Mouse (Mus musculus): ENCODE data around the gene Pla2g6. TPM values are rescaled to one million over a fixed set of nuclear protein-coding genes. Genes with fewer than 3 reads are reported as not detected.

The Pla2g6 gene
- polyA plus RNA-seq, 1 experiment: 26.0 TPM

DNA sequence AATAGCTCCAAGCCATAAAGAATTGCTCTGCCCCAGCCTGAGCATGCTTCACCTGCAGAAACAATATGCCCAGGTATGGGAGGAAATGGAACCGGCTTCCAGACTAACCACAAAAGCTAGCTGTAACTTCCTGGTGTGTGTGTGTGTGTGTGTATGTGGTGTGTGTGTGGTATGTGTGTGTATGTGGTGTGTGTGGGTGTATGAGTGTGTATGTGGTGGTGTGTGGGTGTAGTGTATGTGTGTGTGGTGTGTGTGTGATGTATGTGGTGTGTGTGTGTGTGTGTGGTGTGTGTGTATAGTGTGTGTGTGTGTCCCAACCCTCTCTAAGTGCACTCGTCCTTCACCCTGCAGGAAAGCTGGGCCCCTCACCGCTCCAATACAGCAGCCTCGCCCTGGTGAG is 62.8 kb downstream of the Pla2g6 start:
- H3K27me3 ChIP-seq (replicated peaks): peaks cover 75% of the 10 kb centered on the region
- H3K4me3 ChIP-seq (replicated peaks): no peak overlapping the region
- H3K4me1 ChIP-seq: peaks cover 30% of the 10 kb centered on the region
- H3K36me3 ChIP-seq (replicated peaks; ENCODE audit: low read length): no peaks in the 10 kb centered on the region
- no peak for TF ChIP-seq GATA1 (IDR thresholded peaks at IDR 0.05; ENCODE audit: borderline replicate concordance, low read length)
- no peak for TF ChIP-seq FLI1 (IDR thresholded peaks at IDR 0.05; ENCODE audit: low read length)
- peaks cover 18% of the 10 kb centered on the region for H3K9me3 ChIP-seq

DNA sequence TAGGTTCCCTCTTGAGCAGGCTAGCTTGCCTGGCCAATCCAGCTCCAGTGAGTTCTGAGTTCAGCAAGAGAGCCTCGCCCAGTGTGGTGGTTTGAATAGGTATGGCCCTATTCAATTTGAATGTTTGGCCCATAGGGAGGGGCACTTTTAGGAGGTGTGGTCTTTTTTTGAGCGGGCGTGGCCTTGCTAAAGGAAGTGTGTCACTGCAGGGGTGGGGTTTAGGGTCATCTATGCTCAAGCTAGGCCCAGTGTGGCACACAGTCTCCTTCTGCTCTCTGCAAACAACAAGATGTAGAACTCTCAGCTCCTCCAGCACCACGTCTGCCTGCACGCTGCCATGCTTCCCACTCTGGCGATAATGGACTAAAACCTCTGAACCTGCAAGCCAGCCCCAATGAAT is 64.5 kb downstream of the Pla2g6 start:
- no peak for TF ChIP-seq FLI1 (IDR thresholded peaks at IDR 0.05; ENCODE audit: low read length)
- TF ChIP-seq GATA1 (IDR thresholded peaks at IDR 0.05; ENCODE audit: borderline replicate concordance, low read length): no peak
- Histone ChIP-seq H3K9me3 (peaks cover 18% of the 10 kb centered on the region), H3K4me1 (peaks cover 19% of the 10 kb centered on the region), H3K4me3 (replicated peaks) (no peak overlapping the region), H3K36me3 (replicated peaks; ENCODE audit: low read length) (no peaks in the 10 kb centered on the region), H3K27me3 (replicated peaks) (peaks cover 92% of the 10 kb centered on the region)

DNA sequence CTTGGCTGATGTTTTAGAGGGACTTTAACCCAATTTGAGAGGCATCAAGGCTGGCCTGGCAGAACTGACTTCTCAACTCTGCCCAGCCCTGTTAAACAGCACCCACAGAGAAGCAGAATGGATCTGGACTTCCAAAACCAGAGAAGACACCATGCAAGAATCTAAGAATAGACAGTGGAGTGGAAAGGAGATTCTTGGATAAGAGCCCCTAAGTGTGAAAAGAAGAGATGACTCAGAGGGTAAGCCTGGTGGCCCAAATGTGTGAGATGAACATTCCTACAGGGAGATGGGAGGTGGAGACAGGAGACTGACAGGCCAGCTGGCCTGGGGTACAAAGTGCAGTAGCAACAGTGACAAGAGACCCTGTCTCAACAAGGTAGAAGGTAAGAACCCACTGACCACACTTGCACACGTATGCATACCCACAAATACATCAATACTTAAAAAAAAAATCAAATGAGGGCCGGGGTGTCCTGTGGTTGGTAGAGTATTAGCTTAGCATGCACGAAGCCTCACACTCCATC is 65.3 kb downstream of the Pla2g6 start:
- H3K36me3 ChIP-seq (replicated peaks; ENCODE audit: low read length): no peaks in the 10 kb centered on the region
- peaks cover 18% of the 10 kb centered on the region for H3K9me3 ChIP-seq
- peaks cover 14% of the 10 kb centered on the region for H3K4me1 ChIP-seq
- no peak overlapping the region for H3K4me3 ChIP-seq (replicated peaks)
- TF ChIP-seq FLI1 (IDR thresholded peaks at IDR 0.05; ENCODE audit: low read length) (no peak), GATA1 (IDR thresholded peaks at IDR 0.05; ENCODE audit: borderline replicate concordance, low read length) (no peak)
- H3K27me3 ChIP-seq (replicated peaks): peaks cover 98% of the 10 kb centered on the region

DNA sequence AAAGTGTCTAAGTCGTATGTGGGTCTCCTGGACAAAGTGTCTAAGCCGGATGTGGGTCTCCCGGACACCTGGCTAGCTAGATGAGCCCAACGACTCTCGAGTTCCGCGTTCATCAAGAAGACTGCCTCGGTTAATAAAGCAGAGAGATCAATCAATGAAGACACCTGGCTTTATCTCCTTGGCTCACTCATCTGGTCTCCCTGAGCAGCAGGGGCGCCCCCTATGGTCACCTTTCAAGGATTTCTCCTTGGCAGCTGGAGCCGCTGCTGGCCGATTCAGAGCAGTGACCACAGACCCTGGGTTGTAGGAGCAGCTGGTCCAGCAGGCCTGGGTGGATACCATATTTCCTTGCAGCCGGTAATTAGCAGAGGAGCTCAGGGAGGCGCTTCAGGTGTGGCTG is 65.8 kb downstream of the Pla2g6 start:
- H3K4me3 ChIP-seq (replicated peaks): no peak overlapping the region
- H3K36me3 ChIP-seq (replicated peaks; ENCODE audit: low read length): no peaks in the 10 kb centered on the region
- H3K27me3 ChIP-seq (replicated peaks): peaks cover 93% of the 10 kb centered on the region
- H3K9me3 ChIP-seq: peaks cover 18% of the 10 kb centered on the region
- H3K4me1 ChIP-seq: peaks cover 14% of the 10 kb centered on the region
- TF ChIP-seq FLI1 (IDR thresholded peaks at IDR 0.05; ENCODE audit: low read length) (no peak), GATA1 (IDR thresholded peaks at IDR 0.05; ENCODE audit: borderline replicate concordance, low read length) (no peak)

DNA sequence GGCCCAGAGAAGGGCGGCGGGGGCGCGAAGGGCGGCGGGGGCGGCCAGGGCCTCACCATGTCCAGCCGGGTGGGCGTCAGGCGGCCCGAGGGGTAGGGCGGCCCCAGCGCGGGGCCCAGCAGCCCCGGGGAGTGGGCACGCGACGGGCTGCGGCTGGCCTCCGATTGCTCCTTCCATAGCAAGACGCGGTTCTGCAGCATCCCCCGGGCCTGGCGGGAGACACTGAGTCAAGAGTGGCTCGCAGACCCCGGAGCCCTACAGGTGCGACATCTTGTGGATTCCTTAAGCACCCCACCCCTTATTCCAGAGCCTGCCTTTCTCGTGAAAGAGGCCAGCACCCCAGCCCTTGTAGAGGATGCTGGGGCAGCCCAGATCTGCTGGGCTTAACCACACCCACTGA is 66.4 kb downstream of the Pla2g6 start:
- TF ChIP-seq FLI1 (IDR thresholded peaks at IDR 0.05; ENCODE audit: low read length) (no peak), GATA1 (IDR thresholded peaks at IDR 0.05; ENCODE audit: borderline replicate concordance, low read length) (no peak)

DNA sequence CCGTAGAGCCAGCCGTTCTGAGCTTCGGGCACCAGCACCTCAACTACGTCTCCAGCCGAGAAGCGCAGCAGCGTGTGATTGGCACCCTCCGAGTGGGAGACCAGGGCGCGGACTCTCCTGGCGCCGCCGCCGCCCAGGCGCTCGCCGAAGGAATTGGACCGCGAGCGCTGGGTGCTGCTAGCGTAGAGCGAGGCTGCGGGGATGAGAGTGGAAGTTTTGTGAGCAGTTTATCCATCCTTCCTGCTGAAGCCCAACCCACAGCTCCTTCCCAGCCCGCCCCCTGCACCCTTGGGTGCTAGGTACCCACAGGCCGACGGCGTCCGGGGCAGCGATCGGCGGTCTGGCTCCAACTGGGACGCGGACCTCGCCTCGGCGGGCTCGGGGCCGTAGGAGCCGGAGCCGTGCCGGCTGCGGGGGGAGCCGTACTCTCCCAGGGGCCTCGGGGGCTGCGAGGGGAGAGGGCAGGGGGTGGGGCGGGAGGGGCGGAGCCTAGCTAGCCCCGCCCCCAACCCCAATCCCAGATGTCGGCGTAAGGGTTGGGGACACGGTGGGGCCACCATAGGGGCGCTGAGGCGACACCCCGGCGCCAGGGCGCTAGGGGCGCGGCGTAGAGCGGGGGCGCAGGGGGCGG is 67.0 kb downstream of the Pla2g6 start:
- Histone ChIP-seq H3K27me3 (replicated peaks) (peaks cover 81% of the 10 kb centered on the region), H3K9me3 (peaks cover 18% of the 10 kb centered on the region), H3K4me1 (peaks cover 14% of the 10 kb centered on the region), H3K4me3 (replicated peaks) (peak overlapping the region; percentile 89), H3K36me3 (replicated peaks; ENCODE audit: low read length) (no peaks in the 10 kb centered on the region)
- TF ChIP-seq GATA1 (IDR thresholded peaks at IDR 0.05; ENCODE audit: borderline replicate concordance, low read length): no peak
- TF ChIP-seq FLI1 (IDR thresholded peaks at IDR 0.05; ENCODE audit: low read length): no peak

More for the DNA sequence above, 66.4 kb downstream of the Pla2g6 start:
- peaks cover 87% of the 10 kb centered on the region for H3K27me3 ChIP-seq (replicated peaks)
- peaks cover 18% of the 10 kb centered on the region for H3K9me3 ChIP-seq
- no peaks in the 10 kb centered on the region for H3K36me3 ChIP-seq (replicated peaks; ENCODE audit: low read length)
- peak overlapping the region; percentile 89 for H3K4me3 ChIP-seq (replicated peaks)
- H3K4me1 ChIP-seq: peaks cover 14% of the 10 kb centered on the region

DNA sequence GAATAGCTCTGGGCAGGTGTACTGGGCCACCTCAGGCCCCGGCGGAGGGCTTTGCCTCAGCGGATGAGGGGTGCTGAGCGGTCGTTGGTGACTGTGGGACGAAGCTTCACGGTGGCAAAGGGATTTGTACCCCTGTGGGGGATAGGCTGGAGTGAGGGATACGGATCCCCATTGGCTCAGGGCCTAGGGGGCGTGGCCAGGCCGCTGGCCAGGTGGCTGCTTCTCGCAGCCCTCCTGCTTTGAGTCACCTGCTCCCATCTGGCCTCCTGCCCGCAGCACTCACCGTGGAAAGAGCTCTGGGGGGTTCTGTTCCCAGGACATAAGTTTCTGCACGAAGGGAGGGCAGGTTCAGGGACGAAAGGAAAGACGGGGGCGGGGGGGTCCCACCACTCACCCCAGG is 69.7 kb downstream of the Pla2g6 start:
- Histone ChIP-seq H3K4me1 (peaks cover 16% of the 10 kb centered on the region), H3K4me3 (replicated peaks) (no peak overlapping the region), H3K36me3 (replicated peaks; ENCODE audit: low read length) (no peaks in the 10 kb centered on the region), H3K27me3 (replicated peaks) (peaks cover 79% of the 10 kb centered on the region), H3K9me3 (peaks cover 7% of the 10 kb centered on the region)
- TF ChIP-seq FLI1 (IDR thresholded peaks at IDR 0.05; ENCODE audit: low read length) (no peak), GATA1 (IDR thresholded peaks at IDR 0.05; ENCODE audit: borderline replicate concordance, low read length) (no peak)

DNA sequence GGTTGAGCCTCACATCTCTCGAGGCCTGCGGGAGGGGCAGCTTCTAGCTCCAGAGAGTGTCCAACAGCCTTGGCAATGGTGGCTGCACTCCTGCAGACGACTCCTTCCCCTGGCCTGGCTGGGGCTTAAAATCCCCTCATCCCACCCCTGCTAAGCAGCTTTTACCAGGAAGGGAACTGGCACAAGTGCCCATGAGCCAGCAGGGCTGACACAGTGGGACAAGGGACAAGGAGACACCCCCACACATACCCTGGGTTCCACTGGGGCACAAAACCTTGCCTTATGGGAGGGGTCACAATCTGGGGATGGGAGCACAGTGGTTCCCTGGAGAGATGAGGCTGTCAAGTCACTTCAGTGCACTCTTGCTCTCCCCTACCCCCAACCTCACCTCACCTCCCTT is 73.5 kb downstream of the Pla2g6 start, which contains the start of gene Slc16a8:
Gene Slc16a8 (minus strand): TSS at position 101 of the 400 bp plus-strand sequence.
- TF ChIP-seq GATA1 (IDR thresholded peaks at IDR 0.05; ENCODE audit: borderline replicate concordance, low read length): no peak
- no peak for TF ChIP-seq FLI1 (IDR thresholded peaks at IDR 0.05; ENCODE audit: low read length)
- Histone ChIP-seq H3K36me3 (replicated peaks; ENCODE audit: low read length) (peaks cover under 1% of the 10 kb centered on the region), H3K9me3 (no peaks in the 10 kb centered on the region; the same call in 1 of the 2 replicates), H3K27me3 (replicated peaks) (peaks cover 79% of the 10 kb centered on the region), H3K4me3 (replicated peaks) (no peak within 1 kb of the TSS), H3K4me1 (peaks cover 14% of the 10 kb centered on the region; the same call in 1 of the 2 replicates)

DNA sequence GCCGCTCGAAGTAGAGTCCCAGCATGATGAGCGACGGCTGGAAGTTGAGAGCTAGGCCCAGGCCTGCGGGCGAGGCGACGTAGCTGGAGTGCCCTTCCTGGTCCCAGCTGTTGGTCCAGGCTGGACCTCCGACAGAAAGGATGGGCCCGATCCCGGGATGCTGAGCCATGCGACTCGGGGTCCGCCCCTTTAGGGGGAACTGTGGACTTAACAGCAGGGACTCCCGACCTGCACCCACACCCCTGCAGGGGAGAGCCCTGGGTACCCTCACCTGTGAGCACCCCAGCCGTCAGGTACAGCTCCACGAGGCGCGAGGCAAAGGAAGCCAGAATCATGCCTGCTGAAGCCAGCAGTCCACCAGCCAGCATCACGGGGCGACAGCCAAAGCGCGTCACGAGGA is 75.6 kb downstream of the Pla2g6 start:
- Histone ChIP-seq H3K36me3 (replicated peaks; ENCODE audit: low read length) (peaks cover 18% of the 10 kb centered on the region), H3K4me3 (replicated peaks) (peak overlapping the region; percentile 3), H3K9me3 (no peaks in the 10 kb centered on the region), H3K27me3 (replicated peaks) (peaks cover 71% of the 10 kb centered on the region), H3K4me1 (peaks cover 14% of the 10 kb centered on the region; the same call in 1 of the 2 replicates)
- TF ChIP-seq GATA1 (IDR thresholded peaks at IDR 0.05; ENCODE audit: borderline replicate concordance, low read length) (no peak), FLI1 (IDR thresholded peaks at IDR 0.05; ENCODE audit: low read length) (no peak)

DNA sequence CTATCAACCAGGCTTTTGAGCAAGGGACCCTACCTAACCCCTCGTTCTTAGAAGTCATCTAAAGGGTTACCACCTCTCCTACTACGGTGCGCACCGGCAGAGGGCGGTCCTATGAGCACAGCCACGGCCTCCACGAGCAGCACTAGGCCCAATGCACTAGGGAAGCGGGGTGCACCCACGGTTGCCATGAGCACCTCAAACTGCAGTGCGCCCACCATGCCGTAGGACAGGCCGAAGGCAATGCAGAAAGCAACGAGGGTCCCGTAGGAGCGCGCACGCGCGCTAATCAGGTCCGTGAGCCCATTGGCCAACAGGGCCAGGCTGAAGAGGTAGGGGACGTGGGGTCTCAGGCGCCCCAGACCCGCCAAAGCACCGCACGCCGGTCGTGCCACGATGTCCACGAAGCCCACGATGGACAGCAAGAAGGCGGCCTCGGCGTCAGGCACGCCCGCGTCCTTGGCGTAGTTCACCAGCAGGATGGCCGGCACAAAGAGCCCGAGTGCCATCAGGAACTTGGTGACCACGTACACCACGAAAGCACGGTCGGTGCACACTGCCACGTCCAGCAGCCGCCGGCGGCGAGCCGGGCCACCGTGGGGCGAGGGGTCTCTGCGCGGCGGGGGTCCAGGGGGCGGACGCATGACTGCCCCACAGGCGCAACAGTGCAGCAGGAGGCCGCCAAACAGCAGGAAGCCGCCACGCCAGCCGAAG is 76.3 kb downstream of the Pla2g6 start:
- H3K27me3 ChIP-seq (replicated peaks): peaks cover 71% of the 10 kb centered on the region
- H3K4me1 ChIP-seq: peaks cover 17% of the 10 kb centered on the region
- H3K4me3 ChIP-seq (replicated peaks): peak overlapping the region; percentile 69
- peaks cover 22% of the 10 kb centered on the region for H3K36me3 ChIP-seq (replicated peaks; ENCODE audit: low read length)
- no peaks in the 10 kb centered on the region for H3K9me3 ChIP-seq
- no peak for TF ChIP-seq GATA1 (IDR thresholded peaks at IDR 0.05; ENCODE audit: borderline replicate concordance, low read length)
- no peak for TF ChIP-seq FLI1 (IDR thresholded peaks at IDR 0.05; ENCODE audit: low read length)

Data from megakaryocyte, embryonic 14.5 days (primary cell).